Mouse (Mus musculus) cerebellum, adult 8-10 months (tissue): ENCODE measurements around the gene Nmi.
"Not testable (repeated sequence)": the region's sequence is repeated elsewhere in the genome, so short reads cannot be mapped to it uniquely, and the experiment has no call there.

Experiments used
- DNase-seq: peaks from one replicate; pipeline ENCODE4 v3.0.0; 2022

The Nmi gene

DNA sequence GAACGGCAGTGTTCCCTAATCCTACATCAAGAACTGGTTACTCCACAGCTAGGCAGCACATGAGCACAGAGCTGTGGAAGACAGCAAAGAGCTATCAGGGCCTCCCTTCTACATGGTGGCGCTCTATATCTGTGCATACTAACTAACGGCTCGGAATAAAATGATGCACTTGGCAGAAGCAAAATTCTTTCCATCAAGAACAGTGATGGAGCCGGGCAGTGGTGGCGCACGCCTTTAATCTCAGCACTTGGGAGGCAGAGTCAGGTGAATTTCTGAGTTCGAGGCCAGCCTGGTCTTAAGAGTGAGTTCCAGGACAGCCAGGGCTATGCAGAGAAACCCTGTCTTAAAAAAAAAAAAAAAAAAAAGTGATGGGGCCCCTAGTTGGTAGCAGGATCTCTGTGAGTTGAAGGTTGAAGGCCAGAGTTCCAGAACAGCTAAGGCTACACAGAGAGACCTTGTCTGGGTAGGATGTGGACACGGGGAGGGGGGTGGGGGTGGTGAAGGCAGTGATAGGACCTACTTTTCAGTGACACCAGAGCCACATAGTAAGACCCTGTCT lies at the start of gene Nmi:
TSS of gene Nmi (minus strand) at position 85 of the 559 bp plus-strand sequence.
- peak; percentile 19 for DNase-seq

DNA sequence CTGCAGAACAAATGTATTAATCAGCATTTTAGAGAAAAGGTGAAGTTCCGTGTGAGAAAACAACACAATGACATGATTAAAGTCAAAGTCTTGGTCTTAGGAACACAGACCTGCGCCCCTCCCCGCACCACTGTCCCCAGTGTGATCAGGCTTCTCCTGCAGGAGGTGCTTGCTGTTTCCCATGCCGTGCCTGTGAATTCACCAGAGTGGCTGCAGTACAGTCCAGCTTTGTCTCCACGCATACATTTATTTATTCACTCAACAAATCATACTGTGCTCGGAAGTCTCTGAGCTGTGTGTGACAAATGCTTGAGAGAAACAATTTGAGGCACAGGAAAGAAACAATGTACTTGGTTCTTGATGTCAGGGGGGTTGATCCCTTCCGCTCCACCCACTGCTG lies 43.1 kb upstream of the Nmi start:
- no peak for DNase-seq

DNA sequence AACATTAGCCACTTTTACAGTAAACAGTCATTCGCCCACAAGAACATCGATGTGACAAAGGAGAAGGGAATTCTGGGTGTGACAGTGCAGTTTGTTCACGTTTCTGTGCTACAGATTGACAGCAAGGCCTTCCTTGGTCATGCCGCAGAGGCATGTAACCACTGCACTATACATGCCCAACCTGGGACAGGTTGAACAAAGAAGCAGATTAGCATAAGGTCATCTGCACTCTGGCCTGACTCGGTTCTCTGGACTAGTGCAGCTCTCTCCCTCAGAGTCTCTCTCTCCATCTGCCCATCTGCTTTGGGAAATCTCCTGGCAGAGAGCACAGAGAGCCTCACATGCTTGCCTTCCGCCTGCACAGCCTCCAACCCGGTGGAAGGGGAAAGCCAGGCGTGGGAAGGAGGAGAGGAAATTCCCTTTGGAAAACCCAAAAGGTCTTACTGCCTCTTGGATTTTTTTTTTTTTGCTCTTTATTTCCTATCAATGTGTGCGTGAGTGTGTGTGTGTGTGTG lies 40.1 kb upstream of the Nmi start:
- peak; percentile 61 for DNase-seq

DNA sequence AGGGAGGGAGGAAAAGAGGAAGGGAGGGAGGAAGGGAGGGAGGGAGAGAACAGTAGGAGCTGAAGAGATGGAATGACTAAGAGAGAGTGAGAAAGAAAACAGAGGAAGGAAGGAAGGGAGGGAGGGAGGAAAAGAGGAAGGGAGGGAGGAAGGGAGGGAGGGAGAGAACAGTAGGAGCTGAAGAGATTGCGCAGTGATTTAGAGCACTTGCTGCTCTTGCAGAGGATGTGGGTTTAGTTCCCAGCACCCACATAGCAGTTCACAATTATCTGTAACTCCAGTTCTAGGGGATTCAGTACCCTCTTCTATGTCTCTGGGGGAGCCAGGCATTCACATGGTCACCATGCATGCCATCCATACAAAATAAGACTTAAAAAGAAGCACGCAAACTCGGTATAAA lies 38.5 kb upstream of the Nmi start:
- DNase-seq: not testable (repeated sequence)

DNA sequence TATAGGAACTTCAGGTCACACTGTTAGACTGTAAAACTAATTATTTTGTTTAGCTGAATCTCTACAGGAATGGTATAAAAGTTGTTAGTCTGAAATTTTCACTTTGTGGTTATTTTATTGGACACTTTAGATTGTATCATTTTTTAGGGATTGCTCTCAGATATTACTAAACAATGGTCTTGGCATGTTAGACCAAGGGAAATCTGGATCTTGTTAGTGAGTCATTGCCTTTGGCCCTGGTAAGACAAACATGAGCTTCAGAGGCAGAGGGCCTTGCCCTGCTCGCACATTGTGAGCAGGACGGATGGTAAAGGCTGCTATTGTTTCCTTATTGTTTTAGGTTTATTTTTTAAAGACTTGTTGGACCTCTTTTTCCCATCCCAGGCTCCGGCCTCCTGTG lies 33.1 kb upstream of the Nmi start:
- DNase-seq: no peak

DNA sequence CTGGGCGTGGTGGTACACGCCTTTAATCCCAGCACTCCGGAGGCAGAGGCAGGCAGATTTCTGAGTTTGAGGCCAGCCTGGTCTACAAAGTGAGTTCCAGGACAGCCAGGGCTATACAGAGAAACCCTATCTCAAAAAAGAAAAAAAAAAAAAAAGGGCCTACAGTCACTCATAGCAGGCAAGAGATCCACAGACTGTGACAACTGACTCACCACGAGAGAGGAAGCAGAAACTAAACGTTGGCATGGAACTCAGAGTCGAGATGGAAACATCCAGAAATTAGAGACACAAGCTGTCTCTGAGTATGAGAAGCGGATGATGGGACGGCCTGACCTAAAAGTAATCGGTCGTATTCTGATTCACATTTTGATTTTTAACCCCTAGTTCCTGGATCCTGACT lies 29.0 kb upstream of the Nmi start:
- DNase-seq: not testable (repeated sequence)

DNA sequence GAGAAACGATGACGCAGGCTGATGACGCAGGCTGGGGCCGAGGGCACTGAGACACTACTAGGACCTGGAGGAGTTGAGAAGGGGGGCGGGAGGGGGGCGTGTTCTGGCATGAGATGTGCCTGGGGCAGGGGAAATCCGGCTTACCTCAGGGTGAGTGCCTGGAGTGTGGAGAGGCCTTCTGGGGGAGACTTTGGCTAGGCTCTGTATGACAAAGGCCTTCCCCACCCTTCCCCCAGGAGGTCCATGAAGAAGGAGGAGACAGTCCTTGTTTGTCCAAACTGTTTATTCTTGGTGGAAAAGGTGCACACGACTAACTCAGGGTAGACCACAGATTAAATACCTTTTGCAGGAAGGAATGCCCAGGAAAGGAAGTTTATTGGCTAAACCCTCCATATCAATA lies 28.2 kb upstream of the Nmi start:
- no peak for DNase-seq

DNA sequence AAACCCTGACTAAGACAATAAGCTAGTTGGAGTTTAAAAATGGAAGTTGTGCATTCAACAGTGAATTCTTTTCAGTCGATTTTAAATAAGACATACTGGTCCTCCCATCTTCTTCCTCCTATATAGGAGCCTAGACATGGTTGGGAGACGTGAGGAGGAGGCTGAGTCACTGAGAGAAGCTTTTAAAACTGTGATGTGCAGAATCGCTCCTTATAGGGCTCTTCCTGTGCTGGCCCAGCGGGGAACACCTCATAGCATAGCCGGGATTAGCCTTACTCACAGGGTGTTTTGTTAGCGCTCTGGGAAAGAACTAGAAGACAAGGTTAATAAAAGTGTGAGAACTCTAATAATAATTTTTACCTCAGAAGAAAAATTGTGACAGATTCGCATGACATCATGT lies 26.7 kb upstream of the Nmi start:
- no peak for DNase-seq

DNA sequence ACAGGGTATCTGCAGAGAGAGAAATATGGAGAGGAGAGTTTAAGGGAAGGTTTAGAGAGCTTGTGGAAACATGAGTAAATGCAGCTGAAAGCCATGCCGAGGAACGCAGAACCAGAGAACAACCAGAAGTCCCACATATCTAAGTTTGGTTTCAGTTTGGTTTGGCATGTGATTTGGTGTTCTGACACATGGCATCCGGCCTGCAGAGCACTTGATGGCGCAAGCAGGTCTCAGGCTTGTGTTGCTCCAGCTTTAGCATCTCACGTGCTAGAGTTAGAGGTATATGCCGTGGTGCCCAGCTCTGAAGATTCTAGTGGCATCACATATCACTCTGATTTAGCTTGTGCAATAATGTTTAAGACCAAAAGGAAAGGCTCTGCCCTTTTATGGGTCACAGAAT lies 18.2 kb upstream of the Nmi start:
- DNase-seq: no peak

DNA sequence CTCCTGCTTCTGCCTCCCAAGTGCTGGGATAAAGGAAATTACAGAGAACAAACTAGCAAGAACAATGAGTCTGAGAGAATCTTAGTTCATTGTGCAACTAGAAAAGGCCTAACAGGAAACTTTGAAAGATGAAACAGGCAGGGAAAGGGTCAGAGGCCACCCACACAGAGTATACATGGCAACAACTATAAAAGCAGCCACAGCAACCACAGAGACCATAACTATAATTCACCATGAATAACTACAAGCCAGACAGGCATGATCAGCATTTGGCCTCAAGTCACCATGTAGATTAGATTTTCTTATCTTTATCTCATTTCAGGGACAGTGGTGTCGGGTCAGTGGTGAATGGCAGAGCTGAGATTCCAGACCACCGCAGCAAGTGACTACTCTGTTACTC lies 16.3 kb upstream of the Nmi start:
- DNase-seq: no peak

DNA sequence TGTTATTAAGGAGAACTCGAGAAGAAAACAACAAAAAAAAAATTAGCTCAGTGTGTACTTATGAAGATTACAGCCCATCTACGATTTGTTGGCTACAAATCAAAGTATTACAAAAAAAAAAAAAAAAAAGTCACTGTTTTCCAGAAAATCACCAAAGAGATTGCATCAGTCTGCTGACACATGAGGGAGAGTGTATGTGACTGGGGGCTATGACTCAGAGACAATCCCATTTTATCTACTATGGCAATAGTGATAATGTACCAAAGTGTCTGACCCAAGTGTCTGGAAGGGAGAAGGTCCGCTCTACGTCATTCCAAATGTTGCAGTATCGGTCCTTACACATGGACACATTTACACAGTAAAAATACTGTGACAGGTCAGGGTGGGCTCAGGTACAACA lies 13.4 kb upstream of the Nmi start:
- no peak for DNase-seq

DNA sequence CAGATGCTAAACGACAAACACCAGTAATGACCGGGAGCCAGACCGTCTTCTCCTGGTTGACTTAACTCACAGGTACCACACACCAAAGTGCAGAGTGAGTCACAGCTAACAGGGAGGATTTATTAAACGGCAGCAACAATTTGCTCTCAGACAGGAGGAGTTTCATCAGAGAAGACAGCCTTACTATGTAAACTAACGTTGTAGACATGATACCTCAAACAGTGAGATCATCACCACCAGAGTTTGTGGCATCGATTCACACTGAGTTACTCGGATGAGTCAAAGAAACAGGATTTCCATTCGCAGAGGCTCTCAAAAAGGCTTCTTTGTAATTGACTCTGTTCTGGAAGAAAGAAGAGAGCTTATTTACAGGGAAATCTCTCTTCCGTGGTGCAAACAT lies 12.9 kb upstream of the Nmi start:
- DNase-seq: no peak

DNA sequence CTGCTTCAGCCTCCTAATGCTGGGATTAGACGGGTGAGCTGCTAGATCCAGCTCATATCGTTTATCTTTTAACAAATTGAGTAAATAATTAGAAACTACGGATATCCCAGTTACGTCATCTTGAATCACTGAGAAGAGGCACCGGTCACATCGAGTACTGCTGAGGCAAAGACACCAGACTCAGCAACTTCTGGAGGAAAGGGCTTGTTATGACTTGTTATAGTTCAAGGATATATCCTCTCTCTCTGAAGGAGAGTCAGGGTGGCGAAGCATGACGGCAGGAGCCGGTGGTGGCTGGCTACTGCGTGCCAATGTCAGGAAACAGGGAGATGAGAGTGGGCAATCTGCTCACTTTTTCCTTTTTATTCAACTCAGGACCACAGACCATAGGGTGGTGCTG lies 11.9 kb upstream of the Nmi start:
- DNase-seq: no peak

DNA sequence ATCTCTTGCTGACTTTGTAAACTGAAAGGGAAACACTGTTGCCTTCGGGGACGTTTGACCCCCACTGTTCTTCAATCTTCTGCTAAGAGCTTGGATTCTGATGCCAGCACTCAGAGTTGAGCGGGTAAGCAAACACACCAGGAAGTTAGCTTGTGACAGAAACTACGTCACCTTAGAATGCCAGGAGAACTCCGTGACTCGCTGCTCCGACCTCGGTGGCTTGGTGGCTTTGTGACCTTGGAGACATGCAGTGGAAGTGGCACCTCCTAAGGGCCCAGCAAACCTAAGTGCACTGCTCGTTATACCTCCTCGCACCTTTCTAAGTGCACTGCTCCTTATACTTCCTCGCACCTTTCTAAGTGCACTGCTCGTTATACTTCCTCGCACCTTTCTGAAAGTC lies 9.0 kb upstream of the Nmi start:
- DNase-seq: no peak

DNA sequence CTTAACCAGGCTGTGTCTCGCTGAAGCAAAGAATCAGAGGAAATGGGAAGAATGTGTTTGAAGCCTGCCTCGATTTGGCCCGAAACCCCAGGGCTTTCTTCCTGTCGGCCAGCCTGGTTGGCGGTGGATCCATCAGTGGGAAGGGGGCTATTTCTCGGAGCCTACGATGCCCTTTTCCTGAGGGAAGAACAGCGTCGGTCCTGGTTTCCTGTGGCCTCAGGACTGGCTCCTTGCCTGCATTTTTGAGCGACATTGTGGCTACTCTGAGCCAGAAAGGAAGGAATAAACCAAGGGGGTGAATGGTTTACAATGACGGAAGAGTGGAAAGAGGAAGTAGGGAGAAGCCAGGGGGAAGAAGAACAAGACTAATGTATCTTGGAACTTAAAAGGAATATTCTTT lies 8.3 kb upstream of the Nmi start:
- no peak for DNase-seq

DNA sequence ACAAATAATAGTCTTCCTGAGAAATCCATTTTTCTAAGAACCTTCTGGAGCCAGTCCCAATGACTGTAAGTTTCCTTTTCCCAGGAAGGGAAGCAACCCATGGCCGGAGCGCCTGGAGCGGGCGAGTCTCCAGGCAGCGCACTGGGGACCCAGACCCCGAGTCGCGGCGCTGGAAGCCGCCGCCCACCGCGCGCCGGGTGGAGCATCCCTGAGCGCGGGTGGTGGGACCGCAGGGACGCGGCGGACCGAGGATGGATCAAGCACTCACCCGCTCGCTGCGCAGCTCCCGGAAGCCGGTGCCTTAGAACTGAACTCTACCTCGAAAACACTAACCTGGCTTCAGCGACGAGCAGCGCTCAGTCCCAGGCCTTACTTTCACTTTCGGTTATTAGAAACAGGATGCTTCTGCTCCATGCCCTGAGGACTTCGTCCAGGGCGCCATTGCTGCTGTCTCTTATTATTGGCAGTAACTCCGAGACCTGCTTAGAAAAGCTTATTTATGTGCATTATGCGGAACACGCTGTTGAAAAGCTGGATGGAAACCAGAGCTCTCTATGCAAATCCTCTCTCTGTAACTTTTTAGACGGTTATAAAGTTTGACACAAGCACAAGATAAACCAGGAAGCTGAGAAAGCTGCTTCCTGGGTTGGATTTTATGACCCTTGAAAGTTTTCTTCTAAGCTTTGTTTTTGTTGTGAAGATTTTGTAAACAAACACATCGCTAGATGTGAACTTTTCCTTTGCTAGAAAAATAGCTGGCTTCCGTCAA lies 469 bp downstream of the Nmi start:
- DNase-seq: peak; percentile 44

DNA sequence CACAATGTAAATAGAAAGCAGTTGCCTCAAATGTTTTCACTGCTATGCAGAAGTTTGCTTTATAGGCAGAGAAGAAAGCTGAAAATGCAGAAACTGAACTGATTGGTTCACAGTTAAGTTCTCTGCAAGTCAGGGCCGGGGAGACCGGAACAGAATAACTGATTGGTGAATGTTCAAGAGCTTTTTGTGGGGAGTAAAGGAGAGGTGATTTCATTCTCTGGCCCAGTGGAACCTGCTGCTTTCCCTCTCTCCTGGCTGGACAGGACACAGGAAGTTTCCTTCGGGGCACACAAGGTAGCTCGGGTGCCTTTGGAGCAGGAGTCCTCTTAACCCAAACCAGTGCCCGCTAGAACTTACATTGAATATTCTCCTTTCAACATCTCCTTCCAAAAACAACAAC lies 1.2 kb downstream of the Nmi start:
- DNase-seq: peak; percentile 18

DNA sequence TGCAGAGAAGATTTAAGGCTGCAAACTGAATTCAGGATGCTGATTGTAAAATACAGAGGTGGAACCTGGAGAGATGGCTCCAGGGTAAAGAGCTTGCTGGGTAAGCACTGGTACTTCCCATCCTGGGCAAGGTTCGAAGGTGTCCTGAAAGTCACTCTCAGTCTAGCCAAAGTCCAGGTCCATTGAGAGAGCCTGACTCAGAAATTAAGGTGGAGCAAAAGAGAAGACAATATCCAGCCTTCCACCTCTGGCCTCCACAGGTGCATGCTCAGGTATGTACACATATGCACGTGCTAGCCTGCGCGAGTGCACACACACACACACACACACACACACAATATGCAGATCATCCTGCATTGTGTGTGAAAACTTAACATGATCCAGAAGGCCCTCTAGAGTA lies 2.4 kb downstream of the Nmi start:
- DNase-seq: no peak

DNA sequence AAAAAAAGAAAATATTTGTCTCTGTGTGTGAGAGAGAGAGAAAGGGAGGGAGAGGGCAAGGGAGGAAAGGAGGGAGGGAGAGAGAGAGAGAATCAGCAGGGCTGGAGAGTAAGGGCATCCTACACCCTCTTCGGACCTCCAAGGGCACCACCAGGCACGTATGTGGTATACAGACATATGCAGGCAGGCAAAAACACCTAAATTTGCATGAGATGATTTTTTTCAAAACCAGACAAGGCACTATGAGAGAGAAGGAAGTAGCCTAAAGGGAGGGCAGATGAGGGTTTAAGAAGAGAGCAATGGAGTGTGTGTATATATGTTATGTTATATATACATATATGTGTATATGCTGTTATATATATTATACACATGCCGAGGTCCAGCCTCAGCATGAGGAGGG lies 6.0 kb downstream of the Nmi start:
- no peak for DNase-seq

DNA sequence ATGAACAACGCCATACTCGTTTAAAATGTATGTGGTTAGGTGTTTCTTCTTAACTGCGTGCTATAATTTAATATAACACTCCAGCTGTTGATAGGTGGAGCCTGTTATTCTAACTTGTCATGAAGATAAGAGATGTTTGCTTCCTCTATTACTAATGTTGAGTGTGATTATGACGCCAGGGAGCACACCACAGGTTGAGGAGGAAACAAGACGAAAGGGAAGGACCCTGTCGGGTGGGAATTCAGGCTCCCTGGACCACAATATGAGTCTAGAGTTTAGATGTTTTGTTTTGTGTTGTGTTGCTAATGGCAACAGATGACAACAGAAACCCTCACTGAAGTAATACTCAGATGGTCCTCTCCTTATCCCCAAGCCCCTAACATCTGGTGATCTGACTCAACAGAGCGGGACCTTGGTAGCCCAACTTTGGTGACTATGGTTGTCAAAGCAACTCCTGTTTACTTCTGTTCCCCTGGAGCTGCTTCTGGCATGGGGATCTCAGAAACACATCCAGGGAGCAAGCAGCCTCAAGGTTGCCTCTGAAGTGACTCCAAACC lies 19.6 kb downstream of the Nmi start:
- no peak for DNase-seq

DNA sequence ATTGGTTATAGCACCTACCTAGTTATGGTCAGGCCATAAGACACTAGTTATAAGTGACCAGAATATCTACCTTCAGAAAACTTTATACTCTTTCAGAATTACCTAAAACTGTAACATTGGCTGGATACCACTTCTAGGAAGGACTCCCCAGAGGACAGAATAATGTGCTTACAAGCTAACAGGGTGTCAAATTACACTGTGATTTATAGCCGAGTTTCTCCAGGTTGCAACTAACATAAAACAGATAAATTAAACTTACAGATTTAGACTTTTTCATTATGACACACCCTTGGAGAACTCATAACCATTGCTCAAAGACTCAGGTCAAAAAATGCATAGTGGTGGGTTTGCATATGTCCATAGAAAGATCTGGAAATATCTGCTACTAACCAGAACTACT lies 22.4 kb downstream of the Nmi start:
- no peak for DNase-seq

DNA sequence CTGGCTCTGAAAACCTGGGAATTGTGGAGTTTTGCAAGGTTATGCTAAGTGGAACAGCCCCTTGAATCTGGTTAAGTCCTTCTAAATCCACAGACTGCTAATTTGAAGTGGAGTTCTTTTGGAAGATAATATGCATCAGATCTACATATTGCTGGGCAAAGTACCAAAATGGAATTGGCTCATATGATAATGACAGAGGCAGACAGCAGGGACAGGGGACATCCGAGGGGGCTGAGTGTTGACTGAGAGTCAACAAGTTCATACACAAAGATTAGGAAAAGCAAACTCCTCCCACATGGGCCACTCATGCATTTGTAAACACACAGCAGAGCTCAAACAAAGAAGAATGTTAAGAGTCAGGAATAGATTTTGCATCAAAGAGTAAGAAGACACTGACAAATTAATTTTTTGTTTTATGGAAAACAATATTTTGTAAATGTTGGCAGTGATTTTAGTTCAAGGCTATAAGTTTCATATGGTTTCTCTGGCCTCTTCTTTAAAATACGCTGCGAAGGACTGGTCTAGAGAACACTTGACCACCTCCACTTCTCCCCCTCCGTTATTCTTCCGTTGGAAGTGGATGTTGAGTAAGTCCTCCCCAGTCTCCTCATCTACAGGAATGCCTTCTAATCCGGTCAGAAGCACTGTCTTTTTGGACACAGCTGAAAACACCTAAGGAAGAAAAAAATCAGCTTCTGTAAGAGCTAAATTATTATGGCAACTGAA lies 25.0 kb downstream of the Nmi start:
- DNase-seq: no peak

DNA sequence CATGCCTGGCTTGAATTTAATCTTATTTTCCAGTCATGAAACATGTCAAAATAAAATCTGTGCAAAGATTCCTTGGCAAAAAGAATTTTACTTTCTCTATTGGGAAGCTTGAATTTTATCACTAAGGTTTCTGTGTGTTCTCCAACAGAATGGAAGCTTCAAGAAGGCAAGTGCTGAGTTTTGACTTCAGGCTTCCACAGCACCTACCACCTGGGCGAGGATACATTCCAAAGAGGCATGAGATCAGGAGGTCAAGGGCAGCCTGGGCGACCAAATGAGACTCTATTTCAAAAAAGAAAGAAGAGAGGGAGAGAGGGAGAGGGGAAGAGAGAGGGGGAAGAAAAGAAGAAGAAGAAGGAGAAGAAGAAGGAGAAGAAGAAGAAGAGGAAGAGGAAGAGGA lies 27.5 kb downstream of the Nmi start:
- no peak for DNase-seq

DNA sequence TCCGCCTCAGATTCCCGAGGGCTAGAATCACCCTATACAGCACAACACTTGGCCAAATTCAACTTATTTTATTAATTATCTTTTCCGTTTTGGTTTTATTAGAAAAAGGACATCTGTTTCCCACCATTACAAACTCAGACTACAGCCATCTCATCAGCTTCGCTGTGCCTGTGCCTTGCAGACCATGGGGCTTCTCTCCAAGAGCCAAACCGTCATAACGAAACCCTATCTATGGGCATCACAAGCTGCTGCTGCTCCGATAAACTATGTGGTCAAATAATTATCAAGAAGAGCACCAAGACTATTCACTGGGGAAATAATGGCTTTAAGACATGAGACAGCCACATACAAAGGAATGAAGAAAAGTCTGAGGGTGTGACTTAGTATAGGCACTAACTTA lies 31.5 kb downstream of the Nmi start:
- no peak for DNase-seq
